ENCODE assay signal across 1 mouse cellular context in the genomic region with DNA sequence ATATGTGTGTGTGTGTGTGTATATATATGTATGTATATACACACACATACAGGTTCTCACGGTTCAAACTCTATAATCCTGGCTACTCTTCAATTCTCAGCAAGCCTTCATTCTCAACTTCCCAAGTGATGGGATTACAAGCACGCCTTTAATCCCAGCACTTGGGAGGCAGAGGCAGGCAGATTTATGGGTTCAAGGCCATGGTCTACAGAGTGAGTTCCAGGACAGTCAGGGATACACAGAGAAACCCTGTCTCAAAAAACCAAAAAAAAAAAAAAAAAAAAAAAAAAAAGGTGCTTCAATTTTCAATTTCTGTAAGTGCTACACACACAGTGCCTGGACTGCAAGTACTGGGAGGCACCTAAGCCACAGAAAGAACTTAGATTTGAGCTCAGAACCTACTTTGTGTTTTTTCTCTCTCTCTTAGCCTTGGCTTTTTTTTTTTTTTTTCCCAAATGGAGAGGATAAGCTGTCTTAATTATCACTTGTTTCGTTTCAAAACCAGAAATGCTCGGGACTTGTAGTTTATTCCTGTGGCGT.
TF ChIP-seq lines count a peak whose summit lies in the region.

No protein-coding gene starts in this region.

TF ChIP-seq in C2C12, 6 proteins besides CTCF, POLR2A, EP300 and RAD21 (continued from another document):
- no peak for TF ChIP-seq MYOD1 (IDR thresholded peaks at IDR 0.05; ENCODE audit: control insufficient read depth, insufficient read length, low read depth)
- no peak for TF ChIP-seq FOSL1 (IDR thresholded peaks at IDR 0.05; ENCODE audit: insufficient read depth, low read length, poor library complexity, severe bottlenecking)
- no peak for TF ChIP-seq MYOG (IDR thresholded peaks at IDR 0.05; ENCODE audit: control insufficient read depth, extremely low read depth, insufficient read length)
- no peak for TF ChIP-seq CEBPB (IDR thresholded peaks at IDR 0.05; ENCODE audit: low read depth)
- no peak for TF ChIP-seq USF1 (IDR thresholded peaks at IDR 0.05; ENCODE audit: low read depth)
